Mouse (Mus musculus) olfactory bulb, adult 2 months (tissue): Measurements from ENCODE around the gene Taf1c.

Source experiments
- CTCF ChIP-seq: fragments of 200-500 bp; IDR thresholded peaks from 2 replicates; pipeline ENCODE4 v1.5.1; 2012; ENCODE audit warnings: low read depth, mild to moderate bottlenecking, low read length, moderate library complexity; ENCODE audit not compliant: insufficient read depth
- POLR2A ChIP-seq: fragments of 200-500 bp; IDR thresholded peaks from 2 replicates; pipeline ENCODE4 v1.6.1; 2012; ENCODE audit warnings: mild to moderate bottlenecking, low read depth, low read length, moderate library complexity; ENCODE audit not compliant: insufficient read depth

DNA sequence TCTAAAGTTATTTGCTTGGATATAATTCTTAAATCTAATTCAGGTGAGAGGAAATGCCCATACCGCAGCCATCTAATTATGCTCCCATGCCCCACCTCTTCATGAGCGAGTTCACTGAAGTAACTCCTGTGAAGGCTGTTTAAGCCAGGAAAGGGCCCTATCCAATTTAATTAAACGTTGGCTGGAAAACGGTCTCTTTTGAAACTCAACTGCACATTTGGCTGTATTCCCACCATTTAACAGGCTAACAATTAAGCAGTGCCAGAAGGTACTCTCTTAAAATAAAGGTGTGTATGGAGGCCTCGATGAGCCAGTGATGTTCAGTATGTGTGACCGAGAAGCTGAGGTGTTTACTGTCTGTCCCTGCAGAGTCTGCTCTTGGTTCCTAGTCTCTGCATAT, 49.2 kb downstream of the Taf1c start:
- TF ChIP-seq POLR2A (no peak), CTCF (no peak)
